Mouse (Mus musculus) frontal cortex, adult (tissue): Measurements from ENCODE around the gene Slco2b1.

Experiments used
- ATAC-seq: cut with Nextera tagmentation; 2 replicates; pipeline ENCODE4 v1.9.2; 2017; ENCODE audit warnings: mild to moderate bottlenecking, moderate library complexity, mixed read lengths; ENCODE audit not compliant: low TSS enrichment

Gene Slco2b1

GRCm38 (mm10) chr7:99693976-99694375 lies 17.2 kb downstream of the Slco2b1 start:
- ATAC-seq, result no peak

- no peak for ATAC-seq
Observed at GRCm38 (mm10) chr7:99693387-99693786, 17.8 kb downstream of the Slco2b1 start.

GRCm38 (mm10) chr7:99692396-99692795 lies 18.7 kb downstream of the Slco2b1 start:
- no peak for ATAC-seq

- no peak for ATAC-seq
Observed at GRCm38 (mm10) chr7:99690819-99691218, 20.3 kb downstream of the Slco2b1 start.

- ATAC-seq, result no peak; the same call in 1 of the 2 replicates
Observed at GRCm38 (mm10) chr7:99684086-99684485, 27.1 kb downstream of the Slco2b1 start.

GRCm38 (mm10) chr7:99680771-99681170 lies 30.4 kb downstream of the Slco2b1 start:
- ATAC-seq, result no peak

GRCm38 (mm10) chr7:99674890-99675289 lies 36.2 kb downstream of the Slco2b1 start:
- no peak; the same call in 1 of the 2 replicates for ATAC-seq

GRCm38 (mm10) chr7:99674209-99674608 lies 36.9 kb downstream of the Slco2b1 start:
- no peak for ATAC-seq

- peak; percentile 13; the same call in 1 of the 2 replicates for ATAC-seq
Observed at GRCm38 (mm10) chr7:99673188-99673587, 38.0 kb downstream of the Slco2b1 start.

GRCm38 (mm10) chr7:99671544-99672435 lies 39.4 kb downstream of the Slco2b1 start:
- no peak for ATAC-seq

- no peak for ATAC-seq
Observed at GRCm38 (mm10) chr7:99670915-99671314, 40.2 kb downstream of the Slco2b1 start.

- ATAC-seq, result peak; percentile 48; the same call in 1 of the 2 replicates
Observed at GRCm38 (mm10) chr7:99668802-99669201, 42.3 kb downstream of the Slco2b1 start.

GRCm38 (mm10) chr7:99667096-99667495 lies 44.0 kb downstream of the Slco2b1 start:
- ATAC-seq, result no peak

- ATAC-seq, result no peak
Observed at GRCm38 (mm10) chr7:99665731-99666452, 45.2 kb downstream of the Slco2b1 start.

GRCm38 (mm10) chr7:99664571-99665485 lies 46.3 kb downstream of the Slco2b1 start:
- ATAC-seq, result peak; percentile 79

- ATAC-seq, result no peak
Observed at GRCm38 (mm10) chr7:99663507-99664220, 47.5 kb downstream of the Slco2b1 start.

- ATAC-seq, result no peak
Observed at GRCm38 (mm10) chr7:99662311-99662710, 48.8 kb downstream of the Slco2b1 start.

- no peak for ATAC-seq
Observed at GRCm38 (mm10) chr7:99661571-99662230, 49.4 kb downstream of the Slco2b1 start.

GRCm38 (mm10) chr7:99661071-99661470 lies 50.1 kb downstream of the Slco2b1 start:
- no peak for ATAC-seq

GRCm38 (mm10) chr7:99659379-99660029 lies 51.6 kb downstream of the Slco2b1 start:
- ATAC-seq, result peak; percentile 38; the same call in 1 of the 2 replicates
